Mouse (Mus musculus) cerebellum, adult 2 months (tissue): ENCODE measurements around the gene Atp8b4.

Experiments
- CTCF ChIP-seq: fragments of 200-500 bp; IDR thresholded peaks from 2 replicates; pipeline ENCODE4 v1.5.1; 2011; ENCODE audit warnings: low read depth, mild to moderate bottlenecking, control low read depth, low read length, moderate library complexity, borderline replicate concordance; ENCODE audit not compliant: insufficient read depth
- POLR2A ChIP-seq: fragments of 200-500 bp; IDR thresholded peaks from 2 replicates; pipeline ENCODE4 v1.6.1; 2011; ENCODE audit warnings: low read length, control low read depth, borderline replicate concordance; ENCODE audit not compliant: insufficient read depth

DNA sequence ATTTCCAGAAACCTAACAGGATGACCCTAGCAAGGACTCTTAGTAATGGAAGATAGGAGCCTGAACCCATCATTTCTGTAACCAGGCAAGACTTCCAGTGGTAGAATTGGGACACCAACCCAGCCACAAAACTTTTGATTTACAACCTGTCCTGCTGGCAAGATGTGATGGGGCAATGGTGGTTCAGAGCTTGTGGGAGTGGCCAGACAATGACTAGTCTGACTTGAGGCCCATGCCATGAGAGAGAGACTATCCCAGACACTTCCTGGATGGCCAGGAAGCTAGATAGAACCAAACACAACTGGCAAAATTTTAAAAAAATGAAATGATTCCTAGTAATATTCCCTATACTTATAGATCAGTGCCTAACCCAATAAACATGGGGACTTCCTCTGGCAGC is 87.7 kb downstream of the Atp8b4 start:
- TF ChIP-seq CTCF = no peak
- TF ChIP-seq POLR2A = no peak
